Mouse (Mus musculus) heart, postnatal 10 days (tissue): ENCODE results near the gene Dmwd. TPM values are rescaled to one million over a fixed set of nuclear protein-coding genes. Genes with fewer than 3 reads are reported as not detected.

Experiments
- DNase-seq, 2 experiments: peaks; one replicate each; pipeline ENCODE4 v3.0.0; 2021
- intact Hi-C: fragments of 180-260 bp; cut with DNase I; formaldehyde crosslinking; loops from one replicate; pipeline ENCODE4 v1.15.1; 2025
- total RNA-seq, 2 experiments: library from RNA; stranded (reverse); gene quantifications; 2 replicates each; pipeline ENCODE4 v1.2.3; 2021

Gene Dmwd
- total RNA-seq, 2 experiments from 2014 or later = 48.4 to 50.7 TPM

DNA sequence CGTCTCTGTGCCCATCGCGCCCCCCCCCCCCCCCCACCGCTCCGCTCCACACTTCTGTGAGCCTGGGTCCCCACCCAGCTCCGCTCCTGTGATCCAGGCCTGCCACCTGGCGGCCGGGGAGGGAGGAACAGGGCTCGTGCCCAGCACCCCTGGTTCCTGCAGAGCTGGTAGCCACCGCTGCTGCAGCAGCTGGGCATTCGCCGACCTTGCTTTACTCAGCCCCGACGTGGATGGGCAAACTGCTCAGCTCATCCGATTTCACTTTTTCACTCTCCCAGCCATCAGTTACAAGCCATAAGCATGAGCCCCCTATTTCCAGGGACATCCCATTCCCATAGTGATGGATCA lies 17.1 kb downstream of the Dmwd start:
- intact Hi-C loops = loop anchor here (1.0 kb wide), 1 partner anchor 24 kb away; no protein-coding TSS in a partner anchor
- DNase-seq = peak; percentile 91 to 92

GRCm38 (mm10) chr7:19093537-19094385 lies 17.7 kb downstream of the Dmwd start:
- intact Hi-C loops = loop anchor here (1.0 kb wide), 1 partner anchor 24 kb away; no protein-coding TSS in a partner anchor
- DNase-seq = peak; percentile 98

- DNase-seq = peak in 1 of 2 experiments; percentile 73
- intact Hi-C loops = no loop called here
Measured at GRCm38 (mm10) chr7:19094471-19094825, 18.4 kb downstream of the Dmwd start, which contains the start of gene Six5. Gene Six5, plus strand, starts transcription at chr7:19094594.

GRCm38 (mm10) chr7:19094826-19095750 lies 19.1 kb downstream of the Dmwd start:
- DNase-seq = peak; percentile 73 to 75
- intact Hi-C loops = no loop called here

- intact Hi-C loops = no loop called here
Measured at GRCm38 (mm10) chr7:19095751-19096110, 19.7 kb downstream of the Dmwd start.

GRCm38 (mm10) chr7:19096421-19096976 lies 20.5 kb downstream of the Dmwd start:
- DNase-seq = no peak
- intact Hi-C loops = no loop called here

More at GRCm38 (mm10) chr7:19095751-19096110, 19.7 kb downstream of the Dmwd start:
- peak; percentile 80 for DNase-seq

- peak; percentile 55 to 58 for DNase-seq
- intact Hi-C loops = no loop called here
Measured at GRCm38 (mm10) chr7:19097217-19097616, 21.2 kb downstream of the Dmwd start.

DNA sequence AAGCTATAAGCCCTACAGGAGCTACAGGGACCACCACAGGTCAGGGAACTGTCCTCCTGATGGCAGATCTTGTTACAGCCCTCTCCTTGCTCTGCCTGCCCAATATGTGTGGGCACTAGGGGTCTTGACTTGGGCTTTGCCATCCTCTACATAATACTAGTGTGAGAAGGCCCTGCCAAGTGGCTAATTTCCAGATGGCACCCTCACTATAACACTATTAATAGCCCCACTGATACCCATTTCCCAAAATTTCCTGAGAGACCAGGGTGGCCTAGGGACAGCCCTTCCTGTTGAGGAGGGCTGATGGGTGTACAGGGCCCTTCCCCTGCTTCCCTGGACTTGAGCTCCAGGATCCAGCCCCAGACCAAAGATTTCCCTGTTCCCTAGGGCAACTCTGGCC lies 21.8 kb downstream of the Dmwd start:
- intact Hi-C loops = no loop called here
- DNase-seq = peak; percentile 84 to 85

DNA sequence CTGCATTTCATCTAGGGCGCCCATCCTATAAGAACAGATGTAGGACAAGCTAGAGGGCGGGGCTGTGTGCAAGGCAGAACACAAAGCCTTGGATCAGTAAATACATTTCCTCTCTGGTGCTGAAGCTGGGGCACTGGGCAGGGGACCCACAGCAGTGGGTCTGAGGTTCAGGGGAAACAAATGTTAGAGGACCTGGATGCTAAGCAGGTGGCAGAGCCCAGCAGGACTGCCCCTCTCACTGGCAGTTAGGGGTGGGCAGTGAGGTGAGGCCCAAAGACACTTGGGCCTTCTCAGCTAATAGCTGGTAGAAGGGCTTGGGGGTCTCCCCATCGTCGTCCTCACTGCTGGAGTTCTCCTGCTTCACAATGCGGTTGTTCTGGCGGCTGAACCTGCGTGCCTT lies 22.8 kb downstream of the Dmwd start:
- DNase-seq = no peak
- intact Hi-C loops = no loop called here

DNA sequence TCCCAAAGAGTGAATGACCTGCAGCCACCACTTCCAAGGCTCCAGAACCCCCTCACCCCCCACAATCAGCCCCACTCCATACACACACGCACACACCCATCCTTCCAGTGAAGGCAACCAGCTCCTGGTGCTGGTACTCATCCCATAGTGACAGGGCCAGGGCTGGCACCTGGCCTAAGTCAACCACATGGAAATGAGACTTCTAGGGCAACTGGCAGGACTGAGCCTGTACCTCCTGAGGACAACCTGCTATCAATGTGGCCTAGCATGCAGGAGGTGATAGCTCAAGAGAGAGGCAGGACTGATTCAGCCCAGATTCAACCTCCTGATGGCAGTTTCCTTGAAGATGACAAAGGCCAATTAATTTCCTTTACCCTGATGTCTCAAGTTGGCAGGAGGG lies 24.3 kb downstream of the Dmwd start:
- intact Hi-C loops = no loop called here
- no peak for DNase-seq

GRCm38 (mm10) chr7:19103741-19104140 lies 27.7 kb downstream of the Dmwd start:
- DNase-seq = no peak
- intact Hi-C loops = no loop called here

DNA sequence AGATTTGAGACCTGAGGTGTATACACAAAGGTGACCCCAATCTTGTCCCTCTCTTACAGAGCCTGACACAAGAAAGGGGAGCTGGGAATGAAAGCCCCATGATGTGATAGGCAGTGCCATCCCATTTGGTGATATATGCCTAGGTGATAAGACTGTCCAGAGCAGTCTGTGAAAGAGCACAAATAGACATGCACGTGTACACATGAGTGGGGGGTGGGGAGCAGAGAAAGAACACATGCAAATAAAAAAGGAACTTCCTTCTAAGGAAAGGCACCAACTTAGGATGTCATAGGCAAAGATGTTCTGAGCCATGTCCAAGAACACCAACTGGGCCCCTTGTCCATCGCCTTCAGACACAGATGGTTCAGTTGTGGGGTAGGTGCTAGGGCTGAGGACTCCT lies 28.5 kb downstream of the Dmwd start:
- no peak for DNase-seq
- intact Hi-C loops = no loop called here

DNA sequence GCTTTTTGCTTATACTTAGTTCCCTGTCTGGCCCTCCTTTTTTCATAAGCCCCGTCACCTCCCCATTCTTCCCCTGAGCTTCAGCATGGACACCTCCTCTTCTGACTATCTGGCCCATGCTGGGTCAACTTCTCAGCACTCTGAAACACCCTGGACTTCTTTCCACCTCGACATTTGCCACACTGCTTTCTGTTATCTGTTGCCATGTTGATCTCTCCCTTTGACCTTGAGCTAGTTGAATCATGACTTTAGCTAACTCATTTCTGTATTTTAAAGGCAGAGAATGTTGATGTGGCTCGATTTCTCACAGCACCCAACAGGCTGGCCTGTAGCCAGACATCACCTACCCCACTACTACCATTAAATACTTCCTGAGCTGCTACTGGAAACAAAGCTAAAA lies 31.4 kb downstream of the Dmwd start:
- intact Hi-C loops = no loop called here
- no peak for DNase-seq

DNA sequence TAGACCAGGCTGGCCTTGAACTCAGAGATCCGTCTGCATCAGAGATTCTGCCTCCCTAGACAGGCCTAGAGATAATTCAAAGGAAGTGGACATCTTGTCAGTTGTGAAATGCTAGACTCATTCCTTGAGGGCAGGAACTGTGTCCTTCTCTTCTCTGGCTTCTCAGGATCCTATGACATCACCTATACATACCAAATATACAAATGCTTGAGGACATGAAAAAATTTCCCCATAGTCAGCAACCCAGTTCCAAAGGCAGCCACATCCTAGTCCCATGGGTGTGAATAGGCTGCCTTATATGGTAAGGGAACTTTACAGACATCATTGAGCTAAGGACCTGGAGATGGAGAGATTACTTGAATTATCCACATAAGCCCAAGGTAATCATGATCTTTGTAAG lies 33.5 kb downstream of the Dmwd start:
- intact Hi-C loops = no loop called here
- DNase-seq = no peak

- peak; percentile 43 to 65 for DNase-seq
- intact Hi-C loops = no loop called here
Measured at GRCm38 (mm10) chr7:19118028-19118771, 42.2 kb downstream of the Dmwd start, which contains the start of gene Gm4969. Gene Gm4969, minus strand, starts transcription at chr7:19118368.

GRCm38 (mm10) chr7:19119083-19119482 lies 43.1 kb downstream of the Dmwd start:
- DNase-seq = peak in 1 of 2 experiments; percentile 26
- intact Hi-C loops = no loop called here

GRCm38 (mm10) chr7:19119631-19120429 lies 43.8 kb downstream of the Dmwd start, which contains the start of gene Fbxo46:
Gene Fbxo46, plus strand, starts transcription at chr7:19119859.
- intact Hi-C loops = no loop called here
- DNase-seq = peak; percentile 97 to 98

DNA sequence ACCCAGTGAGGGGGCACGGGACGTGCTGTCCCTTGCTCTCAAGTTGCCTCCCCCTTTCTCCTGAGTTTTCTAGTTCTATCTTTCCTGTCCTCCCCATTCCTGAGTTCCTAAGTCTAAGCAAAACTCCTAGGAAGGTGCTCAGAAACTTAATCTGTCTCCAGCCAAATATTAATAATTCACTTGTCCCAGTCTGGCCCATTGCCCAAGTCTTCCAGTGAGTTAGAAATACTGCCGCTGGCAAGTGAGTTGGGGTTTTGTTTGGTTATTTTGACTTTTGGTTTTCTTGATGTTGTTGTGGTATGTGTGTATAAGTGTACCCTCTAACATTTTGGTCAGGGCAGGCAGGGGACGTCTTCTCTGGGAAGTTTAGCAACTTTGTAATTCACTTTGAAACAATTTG lies 45.7 kb downstream of the Dmwd start:
- intact Hi-C loops = no loop called here
- DNase-seq = no peak

DNA sequence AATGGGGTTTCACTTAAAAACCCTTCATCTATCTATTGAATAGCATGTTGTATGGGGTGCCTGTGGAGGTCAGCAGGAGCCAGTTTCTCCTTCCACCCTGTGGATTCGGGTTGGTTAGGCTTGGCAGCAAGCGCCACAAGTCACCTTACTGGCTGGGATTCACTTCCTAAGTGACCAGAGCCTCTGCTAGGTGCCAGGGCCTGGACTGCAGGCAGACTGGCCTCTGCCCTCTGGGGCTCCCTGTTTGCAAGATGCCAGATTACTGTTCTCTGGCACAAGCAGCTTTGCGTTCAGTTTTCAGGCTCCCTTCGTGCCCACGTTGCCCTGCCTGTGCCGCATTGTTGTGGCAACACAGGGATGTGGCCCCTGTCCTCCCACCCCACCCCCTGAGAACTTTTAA lies 48.7 kb downstream of the Dmwd start:
- intact Hi-C loops = no loop called here
- no peak for DNase-seq

DNA sequence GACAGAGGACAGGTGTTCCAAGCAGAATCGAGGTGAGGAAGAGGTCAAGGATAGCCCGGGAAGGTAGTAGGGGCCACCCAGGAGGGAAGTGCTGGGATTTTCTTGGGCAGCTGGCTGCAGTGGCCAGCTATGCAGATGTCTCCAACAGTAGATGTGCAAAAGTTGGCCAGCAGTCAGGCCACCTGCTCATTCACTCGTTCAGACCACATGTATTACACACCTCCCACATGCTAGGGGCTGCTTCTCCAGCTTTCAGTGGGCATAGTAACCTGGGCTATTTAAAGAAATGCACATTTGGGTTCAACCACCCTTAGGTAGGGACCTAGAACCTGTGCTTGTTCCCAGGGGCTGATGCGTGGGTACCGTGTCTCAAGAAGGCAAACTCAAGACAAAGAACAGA lies 51.7 kb downstream of the Dmwd start:
- DNase-seq = no peak
- intact Hi-C loops = no loop called here
